Mouse (Mus musculus): ENCODE measurements around the gene Meaf6.

- TF ChIP-seq CTCF (IDR thresholded peaks at IDR 0.05; ENCODE audit: low read depth), result no peak
- TF ChIP-seq EP300 (optimal IDR thresholded peaks at IDR 0.05), result no peak
Observed at GRCm38 (mm10) chr4:125127305-125128084, 42.6 kb downstream of the Meaf6 start, which contains the start of gene Zc3h12a.

Measured in stomach, postnatal 0 days (tissue).